Mouse (Mus musculus): ENCODE data around the gene Stac2. TPM values are rescaled to one million over a fixed set of nuclear protein-coding genes. Genes with fewer than 3 reads are reported as not detected.
A peak's percentile ranks its signal among the peaks of the same experiment; 100 is the strongest.

Gene Stac2
- polyA plus RNA-seq, 1 experiment: 7.3 TPM

DNA sequence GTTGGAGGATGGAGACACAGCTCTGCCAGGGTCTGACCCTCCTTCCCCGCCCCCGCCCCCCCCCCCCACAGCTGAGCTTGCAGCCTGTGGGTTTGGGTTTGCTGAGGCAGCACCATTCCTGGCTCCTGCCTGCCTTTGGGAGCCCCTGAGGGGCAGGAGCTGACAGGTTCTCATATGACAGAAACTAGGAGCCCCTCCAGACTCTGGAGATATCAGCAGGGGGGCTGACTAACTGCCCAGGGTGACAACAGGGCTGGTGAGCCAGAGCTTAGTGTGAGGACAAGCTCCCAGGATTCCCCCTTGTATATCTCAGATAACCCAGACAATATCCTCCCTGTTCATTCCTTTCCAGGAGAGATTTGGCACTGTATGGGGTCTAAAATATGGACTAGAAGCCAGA is 2.3 kb downstream of the Stac2 start:
- H3K36me3 ChIP-seq (ENCODE audit: control insufficient read depth, insufficient read depth, low read length): no peaks in the 10 kb centered on the region
- peaks cover 4% of the 10 kb centered on the region; the same call in 1 of the 2 replicates for H3K27me3 ChIP-seq (ENCODE audit: control insufficient read depth, insufficient read depth, low read length)
- no peak for TF ChIP-seq POLR2A (IDR thresholded peaks at IDR 0.05; ENCODE audit: control insufficient read depth, low read depth, low read length)
- TF ChIP-seq CTCF (IDR thresholded peaks at IDR 0.05; ENCODE audit: control insufficient read depth, insufficient read depth, insufficient replicate concordance, low read depth, low read length): no peak
- H3K27ac ChIP-seq (ENCODE audit: control insufficient read depth, insufficient read depth, low read depth, low read length): no peak overlapping the region
- H3K4me1 ChIP-seq (ENCODE audit: control insufficient read depth, insufficient read depth, low read length): peaks cover 17% of the 10 kb centered on the region
- peak overlapping the region; percentile 90 for H3K4me3 ChIP-seq (ENCODE audit: control insufficient read depth, low read depth, low read length)

DNA sequence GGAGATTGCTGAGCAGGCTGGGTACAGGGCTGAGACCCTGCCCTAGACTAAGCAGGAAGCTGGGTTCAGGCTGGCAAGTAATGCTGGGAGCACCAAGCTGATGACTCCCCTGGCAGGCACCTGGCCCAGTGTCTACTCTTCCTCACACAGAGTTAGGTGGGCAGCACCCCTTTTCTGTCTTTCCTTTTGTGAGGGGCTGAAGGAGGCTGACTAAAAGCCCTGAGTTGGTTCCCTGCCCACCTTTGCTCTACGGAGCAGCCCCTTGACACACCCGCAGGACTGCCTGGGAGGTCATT is 2.8 kb downstream of the Stac2 start:
- no peaks in the 10 kb centered on the region for H3K36me3 ChIP-seq (ENCODE audit: control insufficient read depth, insufficient read depth, low read length)
- peaks cover 4% of the 10 kb centered on the region; the same call in 1 of the 2 replicates for H3K27me3 ChIP-seq (ENCODE audit: control insufficient read depth, insufficient read depth, low read length)
- H3K4me1 ChIP-seq (ENCODE audit: control insufficient read depth, insufficient read depth, low read length): peaks cover 17% of the 10 kb centered on the region
- H3K27ac ChIP-seq (ENCODE audit: control insufficient read depth, insufficient read depth, low read depth, low read length): no peak overlapping the region
- no peak overlapping the region for H3K4me3 ChIP-seq (ENCODE audit: control insufficient read depth, low read depth, low read length)
- TF ChIP-seq CTCF (IDR thresholded peaks at IDR 0.05; ENCODE audit: control insufficient read depth, insufficient read depth, insufficient replicate concordance, low read depth, low read length) (no peak), POLR2A (IDR thresholded peaks at IDR 0.05; ENCODE audit: control insufficient read depth, low read depth, low read length) (no peak)

DNA sequence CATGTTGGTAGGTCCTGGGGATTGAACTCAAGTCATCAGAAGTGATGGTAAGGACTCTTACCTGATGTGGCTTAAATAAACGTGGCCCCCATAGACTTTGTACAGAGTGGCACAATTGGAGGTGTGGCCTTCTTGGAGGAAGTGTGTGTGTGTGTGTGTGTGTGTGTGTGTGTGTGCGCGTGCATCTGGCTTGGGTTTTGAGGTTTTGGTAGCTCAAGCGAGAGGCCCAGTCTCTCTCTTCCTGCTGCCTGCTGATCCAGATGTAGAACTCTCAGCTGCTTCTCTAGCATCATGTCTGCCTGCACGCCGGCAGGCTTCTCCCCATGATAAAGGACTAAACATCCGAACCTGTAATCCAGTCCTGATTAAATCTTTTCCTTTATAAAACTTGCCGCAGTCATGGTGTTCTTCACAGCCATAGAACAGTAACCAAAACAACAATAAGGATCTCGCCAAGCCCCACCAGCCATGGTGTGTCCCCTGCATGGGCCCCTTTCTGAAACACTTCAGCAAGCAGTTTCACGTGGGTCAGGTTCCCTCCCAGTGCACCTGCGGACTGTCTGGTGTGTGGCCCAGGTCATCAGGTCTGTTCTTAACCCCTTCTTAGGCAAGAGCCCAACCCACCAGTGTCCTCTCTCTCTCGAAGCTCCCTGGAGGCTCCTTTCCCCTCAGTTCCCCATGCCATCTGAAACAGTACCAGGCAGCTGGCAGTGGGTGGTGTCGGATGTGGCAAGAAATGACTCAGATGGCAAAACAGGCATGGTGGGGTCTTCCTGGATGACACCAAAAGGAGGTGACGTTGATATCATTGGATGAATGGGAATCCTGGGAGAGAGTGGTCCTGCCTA is 3.4 kb downstream of the Stac2 start:
- Histone ChIP-seq H3K27me3 (ENCODE audit: control insufficient read depth, insufficient read depth, low read length) (peaks cover 4% of the 10 kb centered on the region; the same call in 1 of the 2 replicates), H3K4me1 (ENCODE audit: control insufficient read depth, insufficient read depth, low read length) (peaks cover 17% of the 10 kb centered on the region), H3K4me3 (ENCODE audit: control insufficient read depth, low read depth, low read length) (no peak overlapping the region), H3K27ac (ENCODE audit: control insufficient read depth, insufficient read depth, low read depth, low read length) (no peak overlapping the region), H3K36me3 (ENCODE audit: control insufficient read depth, insufficient read depth, low read length) (no peaks in the 10 kb centered on the region)
- TF ChIP-seq POLR2A (IDR thresholded peaks at IDR 0.05; ENCODE audit: control insufficient read depth, low read depth, low read length): no peak
- TF ChIP-seq CTCF (IDR thresholded peaks at IDR 0.05; ENCODE audit: control insufficient read depth, insufficient read depth, insufficient replicate concordance, low read depth, low read length): no peak

DNA sequence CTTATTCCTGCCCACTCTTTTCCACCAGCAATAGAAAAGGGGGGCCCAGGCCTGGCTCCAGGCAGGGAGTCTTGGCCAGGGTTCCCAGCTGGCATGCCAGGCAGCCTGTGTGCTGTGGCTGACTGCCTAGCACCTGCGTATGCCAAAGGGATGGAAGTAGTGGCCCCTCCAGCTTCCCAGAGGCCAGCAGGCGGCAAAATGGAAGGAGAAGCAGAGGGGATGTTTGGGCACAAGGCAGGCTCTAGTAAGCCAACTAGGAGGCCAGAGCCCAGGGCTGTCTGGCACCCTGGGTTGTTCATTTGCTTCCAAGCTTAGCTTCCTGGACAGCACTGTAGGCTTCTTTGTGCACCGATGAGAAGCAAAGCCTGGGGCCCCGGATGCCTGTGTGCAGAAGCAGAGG is 5.5 kb downstream of the Stac2 start:
- Histone ChIP-seq H3K27me3 (ENCODE audit: control insufficient read depth, insufficient read depth, low read length) (peaks cover 3% of the 10 kb centered on the region; the same call in 1 of the 2 replicates), H3K4me3 (ENCODE audit: control insufficient read depth, low read depth, low read length) (no peak overlapping the region), H3K36me3 (ENCODE audit: control insufficient read depth, insufficient read depth, low read length) (no peaks in the 10 kb centered on the region), H3K4me1 (ENCODE audit: control insufficient read depth, insufficient read depth, low read length) (peaks cover 16% of the 10 kb centered on the region), H3K27ac (ENCODE audit: control insufficient read depth, insufficient read depth, low read depth, low read length) (no peak overlapping the region)
- TF ChIP-seq POLR2A (IDR thresholded peaks at IDR 0.05; ENCODE audit: control insufficient read depth, low read depth, low read length) (no peak), CTCF (IDR thresholded peaks at IDR 0.05; ENCODE audit: control insufficient read depth, insufficient read depth, insufficient replicate concordance, low read depth, low read length) (no peak)

DNA sequence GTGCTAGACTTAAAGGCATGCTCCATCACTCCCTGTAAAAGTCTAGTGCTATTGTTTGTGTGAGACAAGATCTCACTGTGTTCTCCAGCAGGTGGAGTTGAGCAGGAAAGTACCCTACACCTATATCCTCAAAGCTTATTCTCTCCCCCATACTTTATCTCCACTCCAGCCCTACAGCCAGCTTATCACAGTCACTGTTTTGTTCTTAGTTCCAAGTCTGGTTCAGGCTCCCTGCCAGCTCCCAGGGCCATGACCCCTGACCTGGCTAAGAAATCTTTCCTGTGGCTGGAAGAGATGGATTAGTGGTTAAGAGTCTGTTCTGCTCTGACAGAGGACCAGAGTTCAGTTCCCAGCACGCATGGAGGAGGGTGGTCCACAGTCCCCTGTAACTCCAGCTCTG is 6.8 kb downstream of the Stac2 start:
- Histone ChIP-seq H3K27ac (ENCODE audit: control insufficient read depth, insufficient read depth, low read depth, low read length) (no peak overlapping the region), H3K27me3 (ENCODE audit: control insufficient read depth, insufficient read depth, low read length) (no peaks in the 10 kb centered on the region), H3K4me3 (ENCODE audit: control insufficient read depth, low read depth, low read length) (no peak overlapping the region), H3K36me3 (ENCODE audit: control insufficient read depth, insufficient read depth, low read length) (no peaks in the 10 kb centered on the region), H3K4me1 (ENCODE audit: control insufficient read depth, insufficient read depth, low read length) (peaks cover 14% of the 10 kb centered on the region)
- no peak for TF ChIP-seq CTCF (IDR thresholded peaks at IDR 0.05; ENCODE audit: control insufficient read depth, insufficient read depth, insufficient replicate concordance, low read depth, low read length)
- TF ChIP-seq POLR2A (IDR thresholded peaks at IDR 0.05; ENCODE audit: control insufficient read depth, low read depth, low read length): no peak

DNA sequence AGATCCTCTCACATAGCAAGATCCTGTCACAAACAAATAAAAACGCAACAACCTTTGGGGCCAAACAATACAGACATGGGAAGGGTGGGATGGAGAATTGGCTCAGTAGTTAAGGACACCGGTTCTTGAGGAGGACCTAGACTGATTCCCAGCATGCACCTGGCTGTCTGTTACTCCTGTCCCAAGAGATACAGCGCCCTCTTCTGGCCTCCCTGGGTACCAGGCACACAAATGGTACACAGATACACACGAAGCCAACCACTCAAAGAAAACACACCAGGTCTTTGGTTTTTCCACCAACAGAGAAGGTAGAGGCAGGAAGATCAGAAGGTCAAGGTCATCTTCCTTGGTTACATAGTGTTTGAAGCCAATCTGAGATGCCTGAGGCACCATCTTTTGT is 7.7 kb downstream of the Stac2 start:
- Histone ChIP-seq H3K27me3 (ENCODE audit: control insufficient read depth, insufficient read depth, low read length) (no peaks in the 10 kb centered on the region), H3K36me3 (ENCODE audit: control insufficient read depth, insufficient read depth, low read length) (no peaks in the 10 kb centered on the region), H3K4me3 (ENCODE audit: control insufficient read depth, low read depth, low read length) (no peak overlapping the region), H3K4me1 (ENCODE audit: control insufficient read depth, insufficient read depth, low read length) (peaks cover 14% of the 10 kb centered on the region), H3K27ac (ENCODE audit: control insufficient read depth, insufficient read depth, low read depth, low read length) (no peak overlapping the region)
- TF ChIP-seq POLR2A (IDR thresholded peaks at IDR 0.05; ENCODE audit: control insufficient read depth, low read depth, low read length) (no peak), CTCF (IDR thresholded peaks at IDR 0.05; ENCODE audit: control insufficient read depth, insufficient read depth, insufficient replicate concordance, low read depth, low read length) (peak; percentile 77; the same call in 1 of the 2 replicates)

DNA sequence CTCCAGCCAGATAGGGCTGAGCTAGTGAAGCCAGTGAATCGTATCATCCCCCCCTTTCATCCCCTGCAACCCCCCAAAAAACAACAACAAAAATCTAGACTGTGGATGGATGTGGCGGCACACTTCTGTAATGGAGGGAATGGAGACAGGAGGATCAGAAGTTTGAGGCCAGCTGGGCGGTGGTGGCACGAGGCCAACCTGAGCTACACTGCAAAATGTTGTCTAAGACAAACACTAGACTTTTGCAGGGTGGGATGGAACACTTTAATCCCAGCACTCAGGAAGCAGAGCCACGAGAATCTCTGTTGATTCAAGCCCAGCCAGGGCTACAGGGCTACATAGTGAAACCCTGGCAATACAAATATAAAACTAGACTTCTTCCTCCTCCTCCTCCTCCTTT is 9.2 kb downstream of the Stac2 start:
- Histone ChIP-seq H3K4me3 (ENCODE audit: control insufficient read depth, low read depth, low read length) (no peak overlapping the region), H3K27ac (ENCODE audit: control insufficient read depth, insufficient read depth, low read depth, low read length) (no peak overlapping the region), H3K4me1 (ENCODE audit: control insufficient read depth, insufficient read depth, low read length) (peaks cover 11% of the 10 kb centered on the region), H3K36me3 (ENCODE audit: control insufficient read depth, insufficient read depth, low read length) (no peaks in the 10 kb centered on the region), H3K27me3 (ENCODE audit: control insufficient read depth, insufficient read depth, low read length) (no peaks in the 10 kb centered on the region)
- TF ChIP-seq CTCF (IDR thresholded peaks at IDR 0.05; ENCODE audit: control insufficient read depth, insufficient read depth, insufficient replicate concordance, low read depth, low read length) (no peak), POLR2A (IDR thresholded peaks at IDR 0.05; ENCODE audit: control insufficient read depth, low read depth, low read length) (no peak)
